Mouse (Mus musculus) embryonic facial prominence, embryonic 11.5 days (tissue): ENCODE measurements around the gene B3galnt1. TPM values are rescaled to one million over a fixed set of nuclear protein-coding genes. Genes with fewer than 3 reads are reported as not detected.

ENCODE experiments used
- ATAC-seq: fragments of 200-750 bp; cut with Nextera tagmentation; replicated peaks from 2 replicates; pipeline ENCODE4 v1.8.0; 2017; ENCODE audit warnings: low read depth; ENCODE audit not compliant: insufficient number of reproducible peaks, low FRiP score, low TSS enrichment
- DNase-seq: peaks from one replicate; pipeline ENCODE4 v3.0.0-alpha.2; 2015; ENCODE audit warnings: low spot score
- H3K27ac ChIP-seq: fragments of 300-500 bp; sonication (generic); replicated peaks from 2 replicates; pipeline ENCODE4 v1.5.1; 2014; ENCODE audit warnings: mild to moderate bottlenecking, low read depth, low read length, control low read depth
- H3K27me3 ChIP-seq: fragments of 300-500 bp; sonication (generic); 2 replicates; pipeline ENCODE4 v1.6.1; 2014; ENCODE audit warnings: mild to moderate bottlenecking, low read length, moderate library complexity, mixed read lengths; ENCODE audit not compliant: control insufficient read depth, insufficient read depth
- H3K36me3 ChIP-seq: fragments of 300-500 bp; sonication (generic); replicated peaks from 2 replicates; pipeline ENCODE4 v1.6.1; 2014; ENCODE audit warnings: low read depth, mild to moderate bottlenecking, low read length, moderate library complexity, mixed read lengths; ENCODE audit not compliant: control insufficient read depth, insufficient read depth
- H3K4me1 ChIP-seq: fragments of 300-500 bp; sonication (generic); 2 replicates; pipeline ENCODE4 v1.6.1; 2014; ENCODE audit warnings: low read length, mixed read lengths; ENCODE audit not compliant: control insufficient read depth, insufficient read depth
- H3K4me2 ChIP-seq: fragments of 300-500 bp; sonication (generic); 2 replicates; pipeline ENCODE4 v1.6.1; 2014; ENCODE audit warnings: low read depth, mild to moderate bottlenecking, control low read depth, low read length, moderate library complexity
- H3K4me3 ChIP-seq: fragments of 300-500 bp; sonication (generic); 2 replicates; pipeline ENCODE4 v1.5.1; 2014; ENCODE audit warnings: low read depth, low read length, control low read depth
- H3K9ac ChIP-seq: fragments of 300-500 bp; sonication (generic); replicated peaks from 2 replicates; pipeline ENCODE4 v1.6.1; 2014; ENCODE audit warnings: mild to moderate bottlenecking, control low read depth, low read length
- H3K9me3 ChIP-seq: fragments of 300-500 bp; sonication (generic); replicated peaks from 2 replicates; pipeline ENCODE4 v1.6.1; 2016; ENCODE audit warnings: mild to moderate bottlenecking, low read length, inconsistent platforms, mixed read lengths; ENCODE audit not compliant: control insufficient read depth
- WGBS: fragments of 180-500 bp; shearing (Covaris S2); extraction: QIAGEN DNeasy Blood & Tissue Kit; methylation state at CpG from one replicate; pipeline ENCODE4 v1.1.7; 2014; 5-methylcytosine and 5-hydroxymethylcytosine counted together
- polyA plus RNA-seq: library from polyadenylated mRNA; unstranded; fragments of >200 nt; fragmentation: Nextera tagmentation; extraction: Ambion mirVana; gene quantifications from 2 replicates; pipeline ENCODE4 v1.2.1, GENCODE M21; 2014

Gene B3galnt1
- polyA plus RNA-seq, 1 experiment from 2014 or later: 38.3 TPM

DNA sequence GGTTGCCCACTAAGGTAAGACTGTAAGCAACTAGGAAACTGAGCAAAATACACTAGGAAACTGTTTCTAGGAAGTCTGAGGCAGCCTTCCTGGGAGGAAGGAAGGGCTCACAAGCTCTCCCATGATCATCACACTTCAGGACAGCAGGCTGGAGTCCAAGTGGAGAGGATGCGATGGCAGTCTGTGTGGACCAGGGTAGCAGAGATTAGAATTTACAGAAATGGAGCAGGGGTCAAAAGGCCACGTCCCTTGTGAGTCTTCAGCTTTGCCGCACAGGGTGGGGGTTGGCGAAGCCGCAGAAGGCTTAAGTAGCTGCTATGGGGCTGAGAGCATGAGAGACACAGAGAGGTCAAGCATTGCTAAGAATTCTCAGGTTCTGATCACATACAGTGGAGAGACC lies 37.1 kb downstream of the B3galnt1 start:
- Histone ChIP-seq H3K27me3 (no peaks in the 10 kb centered on the region), H3K4me1 (no peaks in the 10 kb centered on the region), H3K9me3 (no peaks in the 10 kb centered on the region), H3K9ac (no peak overlapping the region), H3K4me2 (no peak overlapping the region), H3K27ac (no peak overlapping the region), H3K36me3 (no peaks in the 10 kb centered on the region), H3K4me3 (no peak overlapping the region)
- 57% methylated on average over 5 of the region's 5 CpGs for WGBS
- DNase-seq (no peak), ATAC-seq (no peak)

DNA sequence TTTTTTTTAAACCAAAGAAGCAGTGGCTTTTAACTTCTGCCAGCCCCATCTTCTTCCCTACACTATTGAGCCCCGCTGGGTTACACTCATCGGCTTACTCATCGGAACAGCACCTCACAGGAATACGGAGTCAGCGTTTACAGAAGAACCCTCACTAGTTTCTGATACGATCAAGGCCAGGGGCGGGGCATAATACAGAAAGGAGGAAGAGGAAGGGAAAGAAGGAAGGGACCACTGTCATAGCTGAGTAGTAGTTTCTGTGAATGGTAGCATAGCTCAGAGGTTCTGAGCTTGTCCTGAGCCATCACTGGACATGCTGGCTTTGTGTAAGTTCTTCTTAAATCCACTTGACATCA lies 38.8 kb downstream of the B3galnt1 start:
- H3K9ac ChIP-seq: no peak overlapping the region
- H3K4me2 ChIP-seq: no peak overlapping the region
- no peaks in the 10 kb centered on the region for H3K36me3 ChIP-seq
- H3K27ac ChIP-seq: no peak overlapping the region
- H3K4me1 ChIP-seq: no peaks in the 10 kb centered on the region
- H3K9me3 ChIP-seq: no peaks in the 10 kb centered on the region
- no peak overlapping the region for H3K4me3 ChIP-seq
- 89% methylated on average over 7 of the region's 7 CpGs for WGBS
- H3K27me3 ChIP-seq: no peaks in the 10 kb centered on the region
- ATAC-seq: no peak
- no peak for DNase-seq

DNA sequence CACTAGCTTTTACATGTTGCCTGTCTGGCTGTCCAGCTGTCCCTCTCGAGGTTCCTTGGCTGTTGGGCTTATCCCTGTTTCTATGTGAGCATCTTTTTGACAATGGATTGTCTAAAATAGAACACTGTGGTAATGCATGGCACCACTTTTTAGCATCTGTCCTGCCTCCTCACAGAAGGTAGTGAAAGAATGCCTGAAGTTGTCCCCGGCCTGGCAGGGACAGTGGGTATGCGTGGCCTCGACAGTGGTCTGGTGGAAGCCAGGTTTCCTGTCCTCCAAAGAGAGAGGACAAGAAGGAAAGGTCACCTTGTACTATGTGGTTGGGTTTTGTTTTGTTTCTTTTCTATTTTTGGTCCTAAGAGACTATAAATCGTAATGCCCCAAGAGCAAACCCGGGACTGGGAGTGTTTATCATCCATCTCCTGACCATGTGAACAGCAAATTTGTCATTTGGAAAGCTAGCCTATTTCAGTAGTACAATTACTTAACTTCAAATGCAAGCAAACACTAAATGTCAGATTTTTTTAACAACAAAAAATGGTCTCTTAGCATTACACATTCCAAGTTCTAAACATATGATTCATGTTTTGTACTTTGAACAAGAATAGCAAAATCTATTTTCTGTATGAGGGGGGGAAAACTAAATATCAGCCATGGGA lies 39.3 kb downstream of the B3galnt1 start:
- H3K9me3 ChIP-seq: no peaks in the 10 kb centered on the region
- WGBS: 83% methylated on average over 6 of the region's 6 CpGs
- H3K27ac ChIP-seq: no peak overlapping the region
- H3K4me1 ChIP-seq: no peaks in the 10 kb centered on the region
- H3K27me3 ChIP-seq: no peaks in the 10 kb centered on the region
- no peak for DNase-seq
- H3K9ac ChIP-seq: no peak overlapping the region
- no peak overlapping the region for H3K4me2 ChIP-seq
- H3K4me3 ChIP-seq: no peak overlapping the region
- H3K36me3 ChIP-seq: no peaks in the 10 kb centered on the region
- no peak for ATAC-seq

DNA sequence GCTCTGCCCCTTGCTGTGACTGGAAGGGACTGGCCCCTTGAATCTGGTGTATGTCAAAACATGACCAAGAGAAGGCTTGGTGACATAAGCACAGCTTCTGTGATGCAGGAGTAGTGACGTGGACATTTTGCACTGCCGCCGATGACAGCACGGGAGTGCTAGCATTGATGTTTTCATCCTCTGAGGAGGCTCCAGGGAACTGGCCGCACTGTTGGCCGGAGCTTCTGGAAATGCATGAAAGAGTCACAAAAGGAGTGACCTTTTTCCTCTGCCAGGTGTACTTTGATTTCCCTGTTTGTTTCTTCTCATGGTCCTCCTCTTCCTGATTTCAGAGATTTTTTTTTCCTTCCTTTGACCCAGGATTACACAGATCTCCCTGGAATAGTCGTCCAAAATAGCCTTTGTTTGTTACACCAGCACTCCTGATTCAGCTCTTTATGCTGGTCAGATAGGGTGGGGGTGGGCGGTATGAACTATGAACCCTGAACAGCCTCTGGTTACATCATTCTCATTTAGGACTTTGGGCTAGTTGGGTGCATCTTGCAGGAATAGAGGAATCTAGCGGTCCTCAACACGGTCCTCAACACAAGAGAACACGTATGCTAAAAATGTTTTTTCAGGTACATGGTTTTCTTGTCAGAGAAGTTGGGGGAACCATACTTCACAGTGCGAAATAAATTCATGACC lies 42.5 kb downstream of the B3galnt1 start:
- H3K4me1 ChIP-seq: no peaks in the 10 kb centered on the region
- ATAC-seq: no peak
- H3K27ac ChIP-seq: no peak overlapping the region
- no peak overlapping the region for H3K4me2 ChIP-seq
- DNase-seq: no peak
- no peaks in the 10 kb centered on the region for H3K9me3 ChIP-seq
- H3K9ac ChIP-seq: no peak overlapping the region
- 81% methylated on average over 12 of the region's 12 CpGs for WGBS
- no peak overlapping the region for H3K4me3 ChIP-seq
- H3K27me3 ChIP-seq: no peaks in the 10 kb centered on the region
- H3K36me3 ChIP-seq: no peaks in the 10 kb centered on the region

DNA sequence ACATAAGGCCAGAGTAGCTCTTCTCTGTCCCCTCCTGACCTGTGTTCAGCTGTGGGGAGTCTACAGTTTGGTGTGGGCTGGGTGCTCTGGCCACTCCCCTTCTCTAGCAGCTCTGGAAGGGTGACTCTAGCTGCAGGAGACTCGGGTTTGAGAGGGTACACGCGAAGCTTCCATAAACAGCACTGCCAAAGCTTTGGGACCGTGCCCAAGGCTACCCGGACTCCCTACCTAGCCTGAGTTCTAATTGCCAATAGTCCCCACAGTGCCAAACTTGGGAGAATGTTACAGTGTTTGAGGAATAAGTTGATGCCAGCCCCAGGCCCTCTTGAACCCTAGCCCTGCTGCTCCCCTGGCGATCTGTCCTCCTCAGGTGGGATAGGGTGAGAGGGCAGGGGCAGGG lies 43.2 kb downstream of the B3galnt1 start:
- 83% methylated on average over 6 of the region's 6 CpGs for WGBS
- ATAC-seq (no peak), DNase-seq (no peak)

DNA sequence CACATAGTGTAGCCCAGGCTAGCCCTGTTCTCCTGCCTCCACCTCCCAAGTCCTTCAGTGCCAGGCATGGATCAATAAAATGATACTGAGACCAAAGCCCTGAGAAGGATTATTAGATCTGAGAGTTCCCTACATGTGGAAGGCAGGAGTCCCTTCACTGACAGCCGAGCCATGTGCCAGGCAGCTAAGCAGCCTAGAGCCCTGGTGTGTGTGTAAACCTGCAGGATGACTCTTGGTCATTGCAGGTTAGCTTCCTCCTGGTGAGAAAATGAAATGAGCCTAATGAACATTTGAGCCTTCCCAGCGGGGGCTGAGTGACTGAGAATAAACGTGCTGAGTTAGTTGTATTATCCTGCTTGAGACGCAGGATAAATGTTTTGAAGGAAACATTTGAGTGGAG lies 49.2 kb downstream of the B3galnt1 start:
- no peaks in the 10 kb centered on the region for H3K27me3 ChIP-seq
- DNase-seq: no peak
- H3K27ac ChIP-seq: no peak overlapping the region
- no peaks in the 10 kb centered on the region for H3K36me3 ChIP-seq
- no peak overlapping the region for H3K9ac ChIP-seq
- no peak overlapping the region for H3K4me3 ChIP-seq
- no peaks in the 10 kb centered on the region for H3K4me1 ChIP-seq
- no peak overlapping the region for H3K4me2 ChIP-seq
- no peak for ATAC-seq
- 74% methylated on average over 4 of the region's 4 CpGs for WGBS
- H3K9me3 ChIP-seq: no peaks in the 10 kb centered on the region

More for the DNA sequence above, 43.2 kb downstream of the B3galnt1 start:
- H3K27me3 ChIP-seq: no peaks in the 10 kb centered on the region
- H3K4me1 ChIP-seq: no peaks in the 10 kb centered on the region
- H3K4me2 ChIP-seq: no peak overlapping the region
- no peak overlapping the region for H3K9ac ChIP-seq
- H3K9me3 ChIP-seq: no peaks in the 10 kb centered on the region
- H3K4me3 ChIP-seq: no peak overlapping the region
- H3K36me3 ChIP-seq: no peaks in the 10 kb centered on the region
- no peak overlapping the region for H3K27ac ChIP-seq

DNA sequence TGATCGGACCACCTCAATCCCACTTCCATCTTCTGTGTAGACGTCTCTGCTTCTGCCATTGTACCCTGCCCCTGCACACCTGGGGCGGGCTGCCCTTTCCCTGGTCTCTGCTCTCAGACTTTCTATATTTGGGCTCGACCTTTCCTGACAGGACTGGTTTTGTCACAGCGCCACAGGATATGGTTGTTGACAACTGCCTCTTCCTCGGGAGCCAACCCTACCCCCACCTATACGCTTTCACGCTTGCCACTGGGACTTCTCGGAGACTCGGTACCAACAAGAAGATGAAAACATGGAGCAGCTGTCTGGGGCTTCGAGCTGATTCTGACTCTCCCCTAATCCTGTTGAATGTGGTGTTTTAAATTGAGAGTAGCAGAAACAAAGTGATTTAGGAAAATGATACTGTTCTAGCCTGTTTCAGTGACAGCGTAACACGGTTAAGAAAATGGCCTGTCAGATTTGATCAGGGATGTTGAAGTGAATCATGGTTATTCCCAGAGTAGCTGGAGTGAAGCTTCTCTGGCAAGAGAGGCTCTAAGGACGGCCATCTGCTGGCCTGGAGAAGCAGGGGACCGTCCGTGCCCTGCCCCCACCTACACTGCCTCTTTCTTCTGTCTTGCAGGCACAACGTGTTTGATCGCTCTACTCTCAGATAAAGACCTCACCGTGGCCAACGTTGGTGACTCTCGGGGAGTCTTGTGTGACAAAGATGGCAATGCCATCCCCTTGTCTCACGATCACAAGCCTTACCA lies 49.9 kb downstream of the B3galnt1 start:
- Histone ChIP-seq H3K9ac (no peak overlapping the region), H3K36me3 (no peaks in the 10 kb centered on the region), H3K9me3 (no peaks in the 10 kb centered on the region), H3K4me3 (no peak overlapping the region), H3K4me2 (no peak overlapping the region), H3K27me3 (no peaks in the 10 kb centered on the region), H3K27ac (no peak overlapping the region), H3K4me1 (no peaks in the 10 kb centered on the region)
- DNase-seq (no peak), ATAC-seq (no peak)
- 72% methylated on average over 22 of the region's 22 CpGs for WGBS

DNA sequence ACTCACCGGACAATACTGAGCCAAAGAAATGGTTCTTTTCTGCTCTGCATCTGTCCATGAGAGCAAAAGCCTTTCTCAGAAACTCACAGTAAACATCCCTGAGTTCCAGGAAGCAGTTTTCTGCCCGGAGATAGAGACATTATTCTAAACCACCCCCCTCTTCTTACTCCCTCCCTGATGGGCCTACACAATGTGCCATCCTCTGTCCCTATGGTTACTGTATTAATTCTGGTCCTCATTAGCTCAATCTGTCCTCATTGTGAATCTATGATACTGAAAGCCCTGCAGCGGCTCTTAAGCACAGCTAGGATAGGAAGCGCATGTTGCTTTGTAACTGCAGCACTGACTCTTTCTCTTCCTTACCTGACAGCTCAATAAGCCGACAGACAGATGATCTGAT lies 53.7 kb downstream of the B3galnt1 start:
- no peak for ATAC-seq
- Histone ChIP-seq H3K36me3 (no peaks in the 10 kb centered on the region), H3K27ac (no peak overlapping the region), H3K4me2 (no peak overlapping the region), H3K4me1 (no peaks in the 10 kb centered on the region), H3K9ac (no peak overlapping the region), H3K27me3 (no peaks in the 10 kb centered on the region), H3K4me3 (no peak overlapping the region), H3K9me3 (no peaks in the 10 kb centered on the region)
- DNase-seq: no peak
- WGBS: 77% methylated on average over 5 of the region's 5 CpGs
